Mouse (Mus musculus): ENCODE measurements around the gene Ttc25.

DNA sequence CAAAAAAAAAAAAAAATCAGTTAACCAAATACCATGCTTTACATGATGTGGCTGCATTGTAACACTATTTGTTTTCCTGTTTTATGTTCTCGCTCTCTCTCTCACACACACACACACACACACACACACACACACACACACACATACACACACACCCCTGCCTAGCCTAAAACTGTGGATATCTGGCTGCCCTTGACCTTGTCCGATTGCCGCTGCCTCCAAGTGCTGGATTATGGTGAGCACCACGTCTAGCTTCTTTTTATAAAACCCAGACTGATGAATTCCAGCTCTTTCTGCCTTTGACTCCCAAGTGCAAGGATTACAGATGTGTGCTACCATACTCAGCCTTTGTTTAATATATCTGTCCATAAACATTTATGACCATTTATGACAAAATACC lies 72.1 kb downstream of the Ttc25 start:
- TF ChIP-seq GATA1 (IDR thresholded peaks at IDR 0.05; ENCODE audit: low read length) (no peak), TAL1 (IDR thresholded peaks at IDR 0.05; ENCODE audit: low read length) (no peak)

Data from erythroblast, embryonic 14.5 days (primary cell).